Mouse (Mus musculus) C3H10T1/2 (cell line): ENCODE measurements around the gene Olfr532. TPM values are rescaled to one million over a fixed set of nuclear protein-coding genes. Genes with fewer than 3 reads are reported as not detected.

Experiments used
- polyA plus RNA-seq, 2 experiments: library from polyadenylated mRNA; unstranded; fragments of >200 nt; fragmentation: generic; extraction: Trizol; gene quantifications; one replicate each; pipeline ENCODE4 v1.2.1; 2012; ENCODE audit warnings: missing spikeins in 2 of 2

Gene Olfr532
- polyA plus RNA-seq, result not detected

DNA sequence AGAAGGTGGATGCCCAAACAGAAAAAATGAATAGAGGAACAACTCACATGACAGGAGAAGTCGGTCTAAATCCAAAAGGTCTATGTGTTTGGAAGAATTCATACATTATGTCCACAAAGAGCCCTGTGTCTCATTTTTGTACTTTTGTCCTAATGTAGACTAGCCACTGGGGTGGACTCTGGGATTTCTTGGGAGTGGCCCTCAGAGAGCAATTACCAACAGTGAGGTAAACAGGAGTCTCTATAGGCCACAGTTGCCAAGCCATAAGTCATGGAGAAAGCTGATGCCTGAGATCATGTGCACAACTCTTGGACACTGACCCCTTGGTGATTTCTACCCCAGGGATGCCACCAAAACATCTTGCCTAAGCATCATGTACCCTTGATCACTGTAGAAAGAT lies at the start of gene Olfr532:
Gene Olfr532 (minus strand): TSS at position 101 of the 400 bp plus-strand sequence.

DNA sequence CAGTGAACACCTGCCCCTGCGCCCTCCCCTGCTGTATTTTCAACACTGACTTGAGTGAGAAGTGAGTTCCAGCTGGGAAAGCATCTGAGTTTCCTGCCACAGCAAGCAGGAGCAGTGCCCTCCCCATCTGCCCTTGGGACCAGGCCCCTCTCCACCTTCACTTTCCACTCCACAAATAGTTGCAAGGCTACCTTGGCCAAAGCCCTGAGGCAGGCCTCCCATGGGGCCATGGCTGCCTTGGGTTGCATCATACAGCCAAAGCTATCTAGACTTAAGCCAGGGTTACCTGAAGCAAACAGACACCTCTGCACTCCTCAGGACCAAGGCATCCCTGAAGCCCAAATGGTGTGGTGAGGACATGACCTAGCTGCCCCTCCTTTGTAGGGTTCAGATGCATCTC lies 41.6 kb upstream of the Olfr532 start, which contains the start of gene Olfr533:
Gene Olfr533 (plus strand): TSS at position 301 of the 400 bp plus-strand sequence.

DNA sequence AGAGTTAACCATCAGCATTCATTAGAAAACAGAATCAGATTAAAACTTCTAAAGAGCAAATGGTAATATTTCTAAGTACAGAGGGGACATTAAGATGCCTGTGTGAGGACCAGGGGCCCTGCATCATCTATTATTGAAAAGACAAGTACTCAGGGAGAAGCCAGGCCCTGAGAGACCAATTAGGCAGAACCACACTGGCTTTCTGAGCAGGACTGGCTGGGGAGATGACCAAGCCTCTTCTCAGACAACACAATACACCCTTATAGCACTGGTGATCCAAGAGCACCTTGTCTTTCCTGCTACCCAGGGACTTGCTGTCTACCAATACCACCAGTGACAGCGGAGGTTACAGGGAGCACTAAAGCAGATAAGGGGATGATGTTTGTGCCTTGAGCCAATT lies 18.6 kb downstream of the Olfr532 start, which contains the start of gene Olfr531:
Gene Olfr531 (minus strand): TSS at position 101 of the 400 bp plus-strand sequence.

DNA sequence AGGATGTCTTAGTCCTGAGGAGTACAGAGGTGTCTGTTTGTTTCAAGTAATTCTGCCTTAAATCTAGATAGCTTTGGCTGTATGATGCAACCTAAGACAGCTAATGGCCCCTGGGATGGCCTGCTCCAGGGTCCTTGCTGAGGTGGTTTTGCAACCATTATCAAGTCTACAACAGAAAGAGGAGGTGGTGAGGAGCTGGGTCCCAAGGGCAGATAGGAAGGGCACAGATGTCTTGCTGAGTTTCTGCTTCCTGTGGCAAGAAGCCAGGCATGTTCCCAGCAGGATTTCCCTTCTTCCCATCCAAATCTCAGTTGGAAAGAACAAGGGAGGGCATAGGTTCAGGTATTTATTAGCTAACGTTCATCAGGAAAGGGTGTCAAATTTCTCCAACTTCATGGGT lies 45.2 kb downstream of the Olfr532 start, which contains the start of gene Olfr530:
Gene Olfr530 (minus strand): TSS at position 101 of the 400 bp plus-strand sequence.

Other genes with a start within 250 kb of the Olfr532 start
- not detected for gene Olfr523, start 248.4 kb downstream of the Olfr532 start, polyA plus RNA-seq
- gene Olfr524, start 215.7 kb downstream of the Olfr532 start, polyA plus RNA-seq, result not detected
- not detected for gene Cd163l1, start 203.4 kb downstream of the Olfr532 start, polyA plus RNA-seq
- gene 5830411N06Rik, start 174.4 kb downstream of the Olfr532 start, polyA plus RNA-seq, result not detected
- not detected for gene Olfr525, start 100.8 kb downstream of the Olfr532 start, polyA plus RNA-seq
- gene Olfr527, start 87.6 kb downstream of the Olfr532 start, polyA plus RNA-seq, result not detected
- gene Olfr60, start 60.0 kb downstream of the Olfr532 start, polyA plus RNA-seq, result not detected
- not detected for gene Olfr530, start 45.3 kb downstream of the Olfr532 start, polyA plus RNA-seq
- not detected for gene Olfr531, start 18.7 kb downstream of the Olfr532 start, polyA plus RNA-seq
- not detected for gene Olfr533, start 41.7 kb upstream of the Olfr532 start, polyA plus RNA-seq
- gene Olfr535, start 62.6 kb upstream of the Olfr532 start, polyA plus RNA-seq, result not detected
- gene Olfr536, start 85.8 kb upstream of the Olfr532 start, polyA plus RNA-seq, result not detected
- gene Olfr538, start 146.2 kb upstream of the Olfr532 start, polyA plus RNA-seq, result not detected
- gene Olfr46, start 179.6 kb upstream of the Olfr532 start, polyA plus RNA-seq, result under 1 TPM in 1 of 2 experiments, not detected in 1; under 0.01 TPM
- gene Olfr61, start 207.3 kb upstream of the Olfr532 start, polyA plus RNA-seq, result not detected
- gene Olfr53, start 224.8 kb upstream of the Olfr532 start, polyA plus RNA-seq, result not detected
- gene Olfr539, start 238.3 kb upstream of the Olfr532 start, polyA plus RNA-seq, result under 1 TPM in 1 of 2 experiments, not detected in 1; under 0.01 TPM